Mouse (Mus musculus) lung, postnatal 0 days (tissue): Measurements from ENCODE around the gene Apc2.

Experiments used
- CTCF ChIP-seq: IDR thresholded peaks from 2 replicates; pipeline ENCODE4 v1.5.1; 2016; ENCODE audit warnings: antibody characterized with exemption, mild to moderate bottlenecking
- EP300 ChIP-seq: IDR thresholded peaks from 2 replicates; pipeline ENCODE4 v1.6.1; 2016; ENCODE audit warnings: antibody characterized with exemption, mild to moderate bottlenecking, control low read depth

GRCm38 (mm10) chr10:80356001-80356682 is 60.4 kb downstream of the Apc2 start, which contains the start of gene Plk5:
- no peak for TF ChIP-seq EP300
- no peak for TF ChIP-seq CTCF
